Mouse (Mus musculus) cerebellum, postnatal 14 days (tissue): Measurements from ENCODE around the gene Pacsin2.
"Not testable (repeated sequence)": the region's sequence is repeated elsewhere in the genome, so short reads cannot be mapped to it uniquely, and the experiment has no call there.

Experiments used
- DNase-seq, 2 experiments: peaks; one replicate each; pipeline ENCODE4 v3.0.0; 2021; ENCODE audit warnings: mixed read lengths in 2 of 2

The Pacsin2 gene

GRCm38 (mm10) chr15:83478096-83478495, 13.7 kb upstream of the Pacsin2 start:
- no peak for DNase-seq

GRCm38 (mm10) chr15:83476593-83477273, 12.3 kb upstream of the Pacsin2 start:
- DNase-seq = no peak

GRCm38 (mm10) chr15:83474466-83474836, 10.0 kb upstream of the Pacsin2 start:
- no peak for DNase-seq

GRCm38 (mm10) chr15:83473832-83474465, 9.5 kb upstream of the Pacsin2 start:
- DNase-seq = peak; percentile 43 to 66

- DNase-seq = no peak
Observed at GRCm38 (mm10) chr15:83473251-83473650, 8.8 kb upstream of the Pacsin2 start.

GRCm38 (mm10) chr15:83471476-83471875, 7.1 kb upstream of the Pacsin2 start:
- DNase-seq = peak; percentile 34 to 37

GRCm38 (mm10) chr15:83470443-83470842, 6.0 kb upstream of the Pacsin2 start:
- no peak for DNase-seq

GRCm38 (mm10) chr15:83469279-83469821, 4.9 kb upstream of the Pacsin2 start:
- no peak for DNase-seq

GRCm38 (mm10) chr15:83467232-83467966, 3.0 kb upstream of the Pacsin2 start:
- DNase-seq = no peak

- no peak for DNase-seq
Observed at GRCm38 (mm10) chr15:83466331-83466730, 1.9 kb upstream of the Pacsin2 start.

- DNase-seq = peak in 1 of 2 experiments; percentile 38
Observed at GRCm38 (mm10) chr15:83464905-83465650, 672 bp upstream of the Pacsin2 start.

GRCm38 (mm10) chr15:83463369-83464082, 880 bp downstream of the Pacsin2 start:
- peak in 1 of 2 experiments; percentile 30 for DNase-seq

- not testable (repeated sequence) for DNase-seq
Observed at GRCm38 (mm10) chr15:83462349-83462748, 2.1 kb downstream of the Pacsin2 start.

- no peak for DNase-seq
Observed at GRCm38 (mm10) chr15:83460891-83461290, 3.5 kb downstream of the Pacsin2 start.

- DNase-seq = no peak
Observed at GRCm38 (mm10) chr15:83457541-83457940, 6.9 kb downstream of the Pacsin2 start.

- no peak for DNase-seq
Observed at GRCm38 (mm10) chr15:83455637-83456036, 8.8 kb downstream of the Pacsin2 start.

GRCm38 (mm10) chr15:83455034-83455433, 9.4 kb downstream of the Pacsin2 start:
- no peak for DNase-seq

GRCm38 (mm10) chr15:83454419-83454818, 10.0 kb downstream of the Pacsin2 start:
- no peak for DNase-seq

- DNase-seq = no peak
Observed at GRCm38 (mm10) chr15:83453879-83454278, 10.5 kb downstream of the Pacsin2 start.

GRCm38 (mm10) chr15:83452219-83452760, 12.1 kb downstream of the Pacsin2 start:
- DNase-seq = no peak

- peak; percentile 22 to 25 for DNase-seq
Observed at GRCm38 (mm10) chr15:83451621-83452210, 12.7 kb downstream of the Pacsin2 start.
